Mouse (Mus musculus): Measurements from ENCODE around the gene Cobll1. TPM values are rescaled to one million over a fixed set of nuclear protein-coding genes. Genes with fewer than 3 reads are reported as not detected.

The Cobll1 gene
- polyA plus RNA-seq, 1 experiment from 2014 or later: 6.4 TPM

DNA sequence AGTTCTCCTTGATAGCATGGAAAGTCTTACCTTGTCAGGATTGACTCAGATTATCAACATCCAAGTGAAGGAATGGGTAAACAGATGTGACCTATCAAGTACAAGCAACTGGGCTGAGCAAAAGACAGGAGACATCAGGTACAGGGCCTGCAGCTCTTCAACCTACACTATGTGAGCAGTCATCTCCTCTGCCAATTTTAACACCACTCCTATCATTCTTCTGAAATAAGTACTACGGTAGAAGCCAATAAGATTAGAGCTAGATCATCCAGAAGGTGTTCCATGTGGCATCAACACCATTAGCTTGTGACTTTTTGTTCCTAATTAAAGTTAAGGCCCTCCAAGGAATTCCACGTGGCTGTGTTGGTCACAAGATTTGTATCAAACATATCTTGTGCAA, 121.3 kb downstream of the Cobll1 start:
- no peaks in the 10 kb centered on the region for H3K36me3 ChIP-seq (ENCODE audit: control insufficient read depth, insufficient read depth, low read length)
- ATAC-seq (replicated peaks; ENCODE audit: low FRiP score) (no peak), DNase-seq (ENCODE audit: low spot score) (no peak)
- H3K4me1 ChIP-seq (replicated peaks; ENCODE audit: control insufficient read depth, insufficient read depth, low read length): no peaks in the 10 kb centered on the region; the same call in 1 of the 2 replicates
- H3K27me3 ChIP-seq (replicated peaks; ENCODE audit: control insufficient read depth, insufficient read depth, low read length): no peaks in the 10 kb centered on the region
- 75% methylated on average over 2 of the region's 2 CpGs for WGBS
- H3K27ac ChIP-seq (ENCODE audit: low read depth, low read length): no peak overlapping the region
- no peak overlapping the region for H3K4me2 ChIP-seq
- no peak overlapping the region for H3K9ac ChIP-seq (ENCODE audit: low read depth, low read length)
- no peaks in the 10 kb centered on the region for H3K9me3 ChIP-seq (ENCODE audit: control insufficient read depth, low read length)
- no peak overlapping the region for H3K4me3 ChIP-seq (ENCODE audit: low read depth, low read length)

DNA sequence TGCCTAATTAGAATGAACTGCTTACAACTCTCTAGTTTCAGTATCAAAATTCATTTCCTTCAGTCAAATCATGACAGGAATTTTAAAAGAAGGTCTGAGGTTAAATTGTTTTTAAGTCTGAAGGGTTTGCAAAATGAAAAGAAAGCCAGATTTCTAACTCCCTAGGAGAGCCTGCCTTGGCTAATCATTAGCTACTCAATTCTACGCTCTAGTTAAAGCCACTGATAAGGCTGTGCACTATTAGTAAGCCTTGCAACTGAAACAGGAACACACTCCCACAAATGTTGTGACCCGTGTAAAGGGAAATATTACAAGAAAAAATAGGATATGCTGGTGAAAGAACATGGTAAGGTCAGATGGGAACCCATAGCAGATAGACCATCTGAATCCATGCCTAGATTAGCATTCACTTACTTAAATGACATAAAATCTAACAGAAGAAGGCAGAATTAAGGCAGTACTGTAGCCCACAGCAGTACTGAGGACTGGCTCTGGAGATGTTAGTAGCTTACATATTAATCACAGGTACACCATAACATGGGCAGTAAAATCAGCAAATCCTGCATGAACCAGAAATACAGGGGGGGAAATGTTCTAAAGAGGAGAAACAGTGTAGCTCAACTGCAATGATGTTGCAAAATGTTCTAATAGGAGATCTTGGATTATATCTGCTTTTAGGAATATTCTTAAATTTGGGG, 122.6 kb downstream of the Cobll1 start:
- Histone ChIP-seq H3K9ac (ENCODE audit: low read depth, low read length) (no peak overlapping the region), H3K4me1 (replicated peaks; ENCODE audit: control insufficient read depth, insufficient read depth, low read length) (no peaks in the 10 kb centered on the region; the same call in 1 of the 2 replicates), H3K27me3 (replicated peaks; ENCODE audit: control insufficient read depth, insufficient read depth, low read length) (no peaks in the 10 kb centered on the region), H3K9me3 (ENCODE audit: control insufficient read depth, low read length) (no peaks in the 10 kb centered on the region), H3K4me3 (ENCODE audit: low read depth, low read length) (no peak overlapping the region), H3K4me2 (peak overlapping the region; percentile 19; the same call in 1 of the 2 replicates), H3K27ac (ENCODE audit: low read depth, low read length) (no peak overlapping the region), H3K36me3 (ENCODE audit: control insufficient read depth, insufficient read depth, low read length) (no peaks in the 10 kb centered on the region)
- DNase-seq (ENCODE audit: low spot score) (no peak), ATAC-seq (replicated peaks; ENCODE audit: low FRiP score) (peak; percentile 58)
- WGBS: 54% methylated on average over 2 of the region's 2 CpGs

- WGBS: 79% methylated on average over 4 of the region's 4 CpGs
- H3K4me2 ChIP-seq: no peak overlapping the region
- no peaks in the 10 kb centered on the region for H3K27me3 ChIP-seq (replicated peaks; ENCODE audit: control insufficient read depth, insufficient read depth, low read length)
- no peaks in the 10 kb centered on the region for H3K9me3 ChIP-seq (ENCODE audit: control insufficient read depth, low read length)
- ATAC-seq (replicated peaks; ENCODE audit: low FRiP score): no peak
- no peak overlapping the region for H3K9ac ChIP-seq (ENCODE audit: low read depth, low read length)
- H3K4me1 ChIP-seq (replicated peaks; ENCODE audit: control insufficient read depth, insufficient read depth, low read length): no peaks in the 10 kb centered on the region
- no peaks in the 10 kb centered on the region for H3K36me3 ChIP-seq (ENCODE audit: control insufficient read depth, insufficient read depth, low read length)
- H3K27ac ChIP-seq (ENCODE audit: low read depth, low read length): no peak overlapping the region
- H3K4me3 ChIP-seq (ENCODE audit: low read depth, low read length): no peak overlapping the region
- no peak for DNase-seq (ENCODE audit: low spot score)
These were observed 126.0 kb downstream of the Cobll1 start for GRCm38 (mm10) chr2:65113191-65113590.

DNA sequence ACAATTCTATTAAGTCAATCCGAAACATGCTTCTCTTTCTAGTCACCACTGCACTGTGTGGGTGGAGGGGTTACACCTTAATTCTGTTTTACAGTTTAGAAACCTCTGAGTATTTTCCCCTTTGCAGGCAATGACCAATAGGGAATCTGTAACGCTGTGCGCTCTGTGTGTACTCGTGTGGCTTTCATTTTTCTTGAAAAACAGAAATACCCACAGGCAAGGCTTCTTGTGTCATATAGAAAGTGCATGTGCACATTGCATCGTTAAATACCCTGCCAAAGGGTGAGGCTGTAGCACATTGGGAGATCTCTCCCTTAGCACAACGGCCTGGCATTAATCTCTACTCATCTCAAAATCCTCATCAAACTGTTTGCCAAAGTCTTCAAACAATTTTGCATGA, 134.6 kb downstream of the Cobll1 start:
- Histone ChIP-seq H3K4me3 (ENCODE audit: low read depth, low read length) (no peak overlapping the region), H3K36me3 (ENCODE audit: control insufficient read depth, insufficient read depth, low read length) (no peaks in the 10 kb centered on the region), H3K9me3 (ENCODE audit: control insufficient read depth, low read length) (no peaks in the 10 kb centered on the region), H3K4me2 (no peak overlapping the region), H3K4me1 (replicated peaks; ENCODE audit: control insufficient read depth, insufficient read depth, low read length) (no peaks in the 10 kb centered on the region), H3K27ac (ENCODE audit: low read depth, low read length) (no peak overlapping the region), H3K27me3 (replicated peaks; ENCODE audit: control insufficient read depth, insufficient read depth, low read length) (no peaks in the 10 kb centered on the region), H3K9ac (ENCODE audit: low read depth, low read length) (no peak overlapping the region)
- 89% methylated on average over 6 of the region's 6 CpGs for WGBS
- DNase-seq (ENCODE audit: low spot score) (no peak), ATAC-seq (replicated peaks; ENCODE audit: low FRiP score) (no peak)

- ATAC-seq (replicated peaks; ENCODE audit: low FRiP score): no peak
- Histone ChIP-seq H3K4me3 (ENCODE audit: low read depth, low read length) (no peak overlapping the region), H3K9me3 (ENCODE audit: control insufficient read depth, low read length) (no peaks in the 10 kb centered on the region), H3K4me2 (no peak overlapping the region), H3K36me3 (ENCODE audit: control insufficient read depth, insufficient read depth, low read length) (no peaks in the 10 kb centered on the region), H3K27me3 (replicated peaks; ENCODE audit: control insufficient read depth, insufficient read depth, low read length) (no peaks in the 10 kb centered on the region), H3K27ac (ENCODE audit: low read depth, low read length) (no peak overlapping the region), H3K9ac (ENCODE audit: low read depth, low read length) (no peak overlapping the region), H3K4me1 (replicated peaks; ENCODE audit: control insufficient read depth, insufficient read depth, low read length) (no peaks in the 10 kb centered on the region)
- DNase-seq (ENCODE audit: low spot score): no peak
- 67% methylated on average over 3 of the region's 3 CpGs for WGBS
These were observed 135.4 kb downstream of the Cobll1 start for GRCm38 (mm10) chr2:65103801-65104200.

GRCm38 (mm10) chr2:65101388-65101787, 137.8 kb downstream of the Cobll1 start:
- DNase-seq (ENCODE audit: low spot score) (no peak), ATAC-seq (replicated peaks; ENCODE audit: low FRiP score) (no peak)
- no peaks in the 10 kb centered on the region for H3K27me3 ChIP-seq (replicated peaks; ENCODE audit: control insufficient read depth, insufficient read depth, low read length)
- no peak overlapping the region for H3K4me2 ChIP-seq
- no peaks in the 10 kb centered on the region for H3K36me3 ChIP-seq (ENCODE audit: control insufficient read depth, insufficient read depth, low read length)
- H3K27ac ChIP-seq (ENCODE audit: low read depth, low read length): no peak overlapping the region
- H3K9me3 ChIP-seq (ENCODE audit: control insufficient read depth, low read length): no peaks in the 10 kb centered on the region
- H3K4me1 ChIP-seq (replicated peaks; ENCODE audit: control insufficient read depth, insufficient read depth, low read length): no peaks in the 10 kb centered on the region
- no peak overlapping the region for H3K9ac ChIP-seq (ENCODE audit: low read depth, low read length)
- WGBS: 74% methylated on average over 2 of the region's 2 CpGs
- no peak overlapping the region for H3K4me3 ChIP-seq (ENCODE audit: low read depth, low read length)

- Histone ChIP-seq H3K36me3 (ENCODE audit: control insufficient read depth, insufficient read depth, low read length) (no peaks in the 10 kb centered on the region), H3K27ac (ENCODE audit: low read depth, low read length) (no peak overlapping the region), H3K4me2 (no peak overlapping the region), H3K4me1 (replicated peaks; ENCODE audit: control insufficient read depth, insufficient read depth, low read length) (no peaks in the 10 kb centered on the region), H3K27me3 (replicated peaks; ENCODE audit: control insufficient read depth, insufficient read depth, low read length) (no peaks in the 10 kb centered on the region), H3K9ac (ENCODE audit: low read depth, low read length) (no peak overlapping the region), H3K4me3 (ENCODE audit: low read depth, low read length) (no peak overlapping the region), H3K9me3 (ENCODE audit: control insufficient read depth, low read length) (no peaks in the 10 kb centered on the region)
- WGBS: 75% methylated on average over 1 of the region's 1 CpGs
- DNase-seq (ENCODE audit: low spot score) (no peak), ATAC-seq (replicated peaks; ENCODE audit: low FRiP score) (no peak)
These were observed 139.2 kb downstream of the Cobll1 start for GRCm38 (mm10) chr2:65100001-65100400.

DNA sequence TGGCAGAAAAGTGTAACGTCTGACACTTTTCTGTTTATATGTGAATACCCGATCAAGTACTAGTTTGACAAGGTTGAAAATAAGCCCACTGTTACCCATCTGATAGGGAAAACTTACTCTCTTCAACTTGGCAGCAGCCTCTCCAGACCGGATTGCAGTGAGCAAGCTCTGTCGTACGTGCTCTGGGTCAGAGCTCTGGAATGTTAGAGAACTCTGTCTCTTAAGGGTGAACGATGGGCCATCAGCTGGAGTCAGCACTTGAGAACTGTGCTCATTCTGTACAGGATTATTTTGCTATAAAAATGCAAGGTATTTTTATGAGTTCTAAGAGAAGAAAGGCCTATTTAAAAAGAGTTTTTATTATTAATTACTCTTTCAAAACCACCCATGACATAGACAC, 143.6 kb downstream of the Cobll1 start:
- no peak for DNase-seq (ENCODE audit: low spot score)
- no peak overlapping the region for H3K27ac ChIP-seq (ENCODE audit: low read depth, low read length)

GRCm38 (mm10) chr2:65093990-65094389, 145.2 kb downstream of the Cobll1 start:
- no peak for DNase-seq (ENCODE audit: low spot score)

More for the DNA sequence above, 143.6 kb downstream of the Cobll1 start:
- Histone ChIP-seq H3K36me3 (ENCODE audit: control insufficient read depth, insufficient read depth, low read length) (no peaks in the 10 kb centered on the region), H3K4me3 (ENCODE audit: low read depth, low read length) (no peak overlapping the region), H3K9ac (ENCODE audit: low read depth, low read length) (no peak overlapping the region), H3K27me3 (replicated peaks; ENCODE audit: control insufficient read depth, insufficient read depth, low read length) (no peaks in the 10 kb centered on the region), H3K9me3 (ENCODE audit: control insufficient read depth, low read length) (no peaks in the 10 kb centered on the region), H3K4me1 (replicated peaks; ENCODE audit: control insufficient read depth, insufficient read depth, low read length) (no peaks in the 10 kb centered on the region), H3K4me2 (no peak overlapping the region)
- no peak for ATAC-seq (replicated peaks; ENCODE audit: low FRiP score)
- 86% methylated on average over 6 of the region's 6 CpGs for WGBS

More at GRCm38 (mm10) chr2:65093990-65094389, 145.2 kb downstream of the Cobll1 start:
- no peak overlapping the region for H3K4me2 ChIP-seq
- 85% methylated on average over 2 of the region's 2 CpGs for WGBS
- no peaks in the 10 kb centered on the region for H3K4me1 ChIP-seq (replicated peaks; ENCODE audit: control insufficient read depth, insufficient read depth, low read length)
- no peaks in the 10 kb centered on the region for H3K36me3 ChIP-seq (ENCODE audit: control insufficient read depth, insufficient read depth, low read length)
- H3K4me3 ChIP-seq (ENCODE audit: low read depth, low read length): no peak overlapping the region
- no peak overlapping the region for H3K9ac ChIP-seq (ENCODE audit: low read depth, low read length)
- H3K27me3 ChIP-seq (replicated peaks; ENCODE audit: control insufficient read depth, insufficient read depth, low read length): no peaks in the 10 kb centered on the region
- no peaks in the 10 kb centered on the region for H3K9me3 ChIP-seq (ENCODE audit: control insufficient read depth, low read length)
- ATAC-seq (replicated peaks; ENCODE audit: low FRiP score): no peak
- H3K27ac ChIP-seq (ENCODE audit: low read depth, low read length): no peak overlapping the region
